Mouse (Mus musculus): ENCODE measurements around the gene Ncoa5.

Ncoa5 gene

DNA sequence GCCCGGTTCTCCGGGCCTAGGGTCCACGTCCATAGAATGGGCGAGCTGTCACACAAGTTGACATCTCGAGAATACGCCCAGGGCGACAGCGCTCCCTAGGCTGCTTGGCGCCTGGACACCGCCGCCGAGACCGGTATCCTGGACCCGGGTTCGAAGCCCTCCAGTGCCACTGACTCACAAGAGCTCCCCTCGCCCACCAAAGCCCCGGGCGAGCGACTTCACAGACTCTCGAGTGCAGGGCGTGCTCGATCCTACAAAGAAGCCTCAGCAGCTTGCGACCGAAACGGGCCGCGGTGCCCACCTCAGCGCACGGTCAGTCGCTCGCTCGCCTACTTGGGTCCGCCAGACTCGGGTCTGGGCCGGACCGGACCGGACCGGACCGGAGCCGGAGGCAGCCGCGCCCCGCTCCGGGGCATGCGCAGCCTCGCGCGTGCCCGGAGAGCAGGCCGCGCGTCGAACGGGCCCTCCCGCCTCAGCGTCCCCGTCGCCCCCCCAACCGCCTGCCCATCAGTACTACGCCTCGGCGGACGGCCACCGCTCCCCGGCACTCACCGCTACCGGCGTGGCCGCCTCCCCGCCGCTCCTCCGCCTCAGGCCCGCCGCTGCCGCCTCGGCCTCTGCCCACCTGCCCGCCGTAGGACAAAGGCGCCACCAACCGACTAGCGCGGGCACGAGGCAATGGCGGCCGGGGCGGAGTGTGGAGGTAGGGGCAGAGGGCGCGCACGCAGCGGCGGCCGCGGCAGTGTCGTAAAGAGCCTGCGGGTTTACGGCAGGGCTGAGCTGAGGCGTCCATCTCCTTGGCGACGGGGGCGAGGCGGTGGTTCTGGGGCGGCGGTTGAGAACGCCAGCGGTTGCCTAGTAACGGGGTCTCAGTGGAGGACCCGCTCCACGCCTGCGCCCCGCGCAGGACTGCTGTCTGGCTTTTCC is at the start of gene Ncoa5:
TSS of gene Ncoa5 (minus strand) at position 737 of the 927 bp plus-strand sequence.
- DNase-seq (ENCODE audit: low read depth in 2 of 2, low spot score in 2 of 2): peak; percentile 88 to 96

- DNase-seq (ENCODE audit: low read depth in 2 of 2, low spot score in 2 of 2): no peak
Observed at GRCm38 (mm10) chr2:165081257-165081656, 46.6 kb upstream of the Ncoa5 start.

DNA sequence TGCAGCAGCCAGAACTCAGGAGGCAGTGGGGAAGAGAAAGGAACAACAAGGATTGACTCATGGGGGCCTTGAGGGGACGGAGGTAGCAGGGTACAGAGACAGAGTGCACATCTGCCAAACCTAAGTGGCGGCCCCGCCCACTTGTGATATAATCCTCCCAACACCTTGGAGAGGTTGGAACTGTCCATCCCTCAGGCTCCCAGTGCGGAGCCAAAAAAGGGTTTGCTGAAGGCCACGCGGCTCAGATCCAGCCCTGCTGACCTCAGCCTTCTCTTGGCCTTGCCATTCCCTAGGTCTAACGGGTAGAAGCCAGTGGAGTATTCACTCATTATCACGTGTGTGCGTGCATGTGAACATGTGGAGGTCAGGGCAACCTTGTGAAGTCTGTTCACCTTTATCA is 46.0 kb upstream of the Ncoa5 start:
- DNase-seq (ENCODE audit: low read depth in 2 of 2, low spot score in 2 of 2): no peak

- DNase-seq (ENCODE audit: low read depth in 2 of 2, low spot score in 2 of 2): no peak
Observed at GRCm38 (mm10) chr2:165078605-165079004, 43.9 kb upstream of the Ncoa5 start.

DNA sequence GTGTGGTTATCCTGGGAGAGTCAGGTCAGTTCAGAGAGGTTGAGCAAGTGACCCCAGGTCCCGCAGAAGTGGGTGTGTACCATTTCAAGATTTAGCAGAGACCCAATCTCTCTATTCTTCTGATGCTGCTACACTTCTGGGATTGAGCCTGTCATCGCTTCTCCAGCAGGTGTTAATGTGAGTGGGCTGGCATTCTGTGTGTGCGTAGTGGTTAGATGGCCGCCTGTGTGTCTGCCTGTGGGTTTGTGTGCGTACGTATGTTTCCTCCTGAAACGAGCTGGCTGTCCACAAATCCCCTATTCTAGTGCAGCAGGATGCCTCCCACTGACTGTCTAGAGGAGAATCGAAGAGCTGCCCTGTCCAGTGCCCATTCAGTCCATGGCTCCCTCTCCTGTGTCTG is 43.4 kb upstream of the Ncoa5 start:
- no peak for DNase-seq (ENCODE audit: low read depth in 2 of 2, low spot score in 2 of 2)

DNA sequence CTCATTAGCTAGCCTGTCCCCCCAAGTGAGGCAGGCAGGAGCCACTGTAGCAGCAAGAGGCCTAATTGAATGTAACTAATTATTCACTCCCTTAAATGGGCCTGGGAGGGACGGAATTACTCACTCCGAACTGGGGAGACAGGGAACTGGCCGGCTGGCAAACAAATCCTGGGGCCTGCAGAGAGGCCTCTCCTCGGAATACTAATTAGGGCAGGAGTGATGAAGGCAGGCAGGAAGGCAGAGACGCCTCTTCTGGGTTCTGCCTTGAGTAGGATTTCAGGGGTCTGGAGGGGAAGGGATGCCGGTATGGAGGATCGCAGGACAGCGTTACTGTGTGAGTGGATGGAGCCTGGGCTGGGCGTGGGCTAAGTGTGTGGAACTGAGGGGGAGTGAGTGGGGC is 42.4 kb upstream of the Ncoa5 start:
- no peak for DNase-seq (ENCODE audit: low read depth in 2 of 2, low spot score in 2 of 2)

- peak; percentile 54 to 72 for DNase-seq (ENCODE audit: low read depth in 2 of 2, low spot score in 2 of 2)
Observed at GRCm38 (mm10) chr2:165074937-165075336, 40.3 kb upstream of the Ncoa5 start.

GRCm38 (mm10) chr2:165074081-165074884 is 39.6 kb upstream of the Ncoa5 start:
- no peak for DNase-seq (ENCODE audit: low read depth in 2 of 2, low spot score in 2 of 2)

- DNase-seq (ENCODE audit: low read depth in 2 of 2, low spot score in 2 of 2): no peak
Observed at GRCm38 (mm10) chr2:165073381-165073781, 38.7 kb upstream of the Ncoa5 start.

DNA sequence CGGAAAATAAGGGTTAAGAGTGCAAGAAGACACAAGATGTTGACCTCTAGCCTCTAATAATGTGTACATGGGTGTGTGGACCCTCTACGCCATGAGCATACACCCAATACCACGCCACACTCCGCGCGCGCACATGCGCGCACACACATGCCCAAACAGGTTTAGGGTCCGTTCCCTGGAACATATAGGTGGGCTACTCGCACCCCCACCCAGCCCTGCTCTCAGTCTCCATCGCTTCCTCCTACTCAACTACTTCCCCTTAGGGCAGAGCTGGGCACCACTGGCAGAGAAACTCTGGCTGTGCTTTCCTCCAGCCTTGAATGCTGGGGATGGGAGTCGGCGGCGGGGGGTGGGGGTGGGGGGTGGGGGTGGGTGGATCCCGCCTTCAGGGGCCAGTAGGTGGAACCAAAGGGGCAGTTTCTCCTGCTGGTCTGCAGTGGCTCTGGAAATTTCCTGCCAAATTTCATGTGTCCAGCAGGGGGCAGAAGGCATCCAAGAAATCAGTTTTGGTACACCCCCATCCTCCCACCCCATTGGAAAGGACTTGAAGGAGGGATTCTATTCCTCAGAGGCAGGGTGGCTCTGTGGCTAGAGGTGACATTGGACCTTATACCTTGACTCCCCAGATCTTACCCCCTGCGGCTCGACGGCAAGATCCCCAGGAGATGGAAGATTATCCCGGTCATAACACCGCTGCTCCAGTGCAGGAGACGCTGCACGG is 35.6 kb upstream of the Ncoa5 start:
- peak in 1 of 2 experiments; percentile 30 for DNase-seq (ENCODE audit: low read depth in 2 of 2, low spot score in 2 of 2)

DNA sequence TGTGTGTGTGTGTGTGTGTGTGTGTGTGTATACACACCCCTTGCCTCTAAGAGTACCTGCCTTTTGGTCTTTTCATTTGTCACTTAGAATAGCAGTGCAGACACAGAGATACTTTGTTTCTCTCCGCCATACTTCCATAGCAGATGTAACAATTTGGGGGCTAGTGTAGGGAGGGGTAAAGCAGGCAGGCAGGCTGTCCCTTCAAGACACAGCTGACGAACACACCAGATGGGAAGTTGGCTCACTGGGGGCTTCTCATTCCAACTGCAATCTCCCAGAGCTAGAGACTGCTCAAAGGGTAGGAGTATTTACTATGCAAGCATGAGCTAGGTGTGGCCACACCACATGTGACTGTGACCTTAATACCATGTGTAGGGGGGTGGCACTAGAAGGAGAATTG is 34.1 kb upstream of the Ncoa5 start:
- no peak for DNase-seq (ENCODE audit: low read depth in 2 of 2, low spot score in 2 of 2)

DNA sequence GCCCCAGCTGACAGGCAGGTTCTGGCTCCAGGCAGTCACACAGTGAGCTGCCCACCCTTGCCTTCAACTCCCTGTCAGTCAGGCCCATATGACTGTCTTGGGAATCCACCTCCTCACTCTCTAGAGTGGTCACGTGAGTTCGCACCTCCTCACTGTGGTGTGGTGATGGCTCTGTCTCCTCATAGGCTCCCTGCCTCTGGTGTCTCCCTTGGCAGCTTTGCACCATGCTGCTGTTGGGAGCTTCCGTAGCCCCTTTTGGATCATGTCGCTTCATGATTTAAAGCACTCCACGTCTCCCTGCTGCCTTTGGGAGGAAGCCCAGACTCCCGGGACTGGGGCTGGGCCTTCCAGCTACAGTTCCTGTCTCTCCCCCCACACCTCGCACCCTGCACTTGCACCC is 29.8 kb upstream of the Ncoa5 start:
- no peak for DNase-seq (ENCODE audit: low read depth in 2 of 2, low spot score in 2 of 2)

DNA sequence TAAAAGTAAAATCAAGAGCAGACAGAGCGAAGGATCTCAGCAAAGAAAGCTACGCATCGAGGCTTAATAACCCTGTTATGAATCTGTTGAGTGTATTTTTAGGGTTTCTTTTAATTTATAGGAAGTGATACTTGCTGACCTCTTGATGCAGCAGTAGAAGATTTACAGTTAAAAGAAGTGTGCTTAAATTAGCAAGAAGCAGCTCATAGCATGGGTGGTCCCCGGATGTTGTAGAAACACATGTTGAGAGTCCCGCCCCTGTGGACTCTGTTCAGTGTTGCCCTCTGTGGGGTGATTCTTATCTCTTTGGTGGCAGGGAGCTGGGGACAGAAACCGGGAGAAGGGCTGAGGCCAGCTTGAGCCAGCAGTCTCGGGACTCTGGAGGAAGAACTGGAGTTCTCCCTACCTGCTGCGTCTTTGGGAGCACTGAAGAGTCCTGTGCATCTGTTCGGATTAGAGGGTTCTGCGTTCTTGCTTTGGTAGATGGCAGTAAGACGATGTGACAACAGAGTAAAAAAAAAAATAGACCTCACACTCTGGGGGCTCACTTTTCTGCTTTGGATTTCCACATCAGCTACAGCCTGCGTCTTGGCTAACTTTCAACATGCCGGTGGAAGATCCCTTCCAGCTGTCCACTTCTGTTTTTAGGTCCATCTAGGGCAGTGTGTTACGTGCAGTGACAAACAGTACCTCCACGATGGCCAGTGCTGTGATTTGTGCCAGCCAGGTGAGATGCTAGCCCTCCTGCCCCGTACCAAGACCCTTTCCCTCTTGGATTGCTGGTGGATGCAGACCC is 27.2 kb upstream of the Ncoa5 start:
- no peak for DNase-seq (ENCODE audit: low read depth in 2 of 2, low spot score in 2 of 2)

DNA sequence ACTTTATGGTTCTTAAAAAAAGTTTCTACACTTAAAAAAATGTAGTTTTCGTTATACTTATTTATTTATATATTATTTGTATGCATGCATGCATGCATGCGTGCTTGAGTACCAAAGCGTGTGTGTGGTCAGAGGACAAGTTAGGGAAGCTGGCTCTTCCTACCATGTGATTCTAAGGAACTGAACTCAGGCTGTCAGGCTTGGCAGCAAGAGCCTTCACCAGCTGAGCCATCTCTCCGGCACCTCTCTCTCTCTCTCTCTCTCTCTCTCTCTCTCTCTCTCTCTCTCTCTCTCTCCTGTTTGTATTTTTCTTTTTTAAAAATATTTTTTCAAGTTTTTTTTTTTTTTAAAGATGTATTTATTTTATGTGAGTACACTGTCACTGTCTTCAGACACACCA is 25.3 kb upstream of the Ncoa5 start:
- DNase-seq (ENCODE audit: low read depth in 2 of 2, low spot score in 2 of 2): no peak

DNA sequence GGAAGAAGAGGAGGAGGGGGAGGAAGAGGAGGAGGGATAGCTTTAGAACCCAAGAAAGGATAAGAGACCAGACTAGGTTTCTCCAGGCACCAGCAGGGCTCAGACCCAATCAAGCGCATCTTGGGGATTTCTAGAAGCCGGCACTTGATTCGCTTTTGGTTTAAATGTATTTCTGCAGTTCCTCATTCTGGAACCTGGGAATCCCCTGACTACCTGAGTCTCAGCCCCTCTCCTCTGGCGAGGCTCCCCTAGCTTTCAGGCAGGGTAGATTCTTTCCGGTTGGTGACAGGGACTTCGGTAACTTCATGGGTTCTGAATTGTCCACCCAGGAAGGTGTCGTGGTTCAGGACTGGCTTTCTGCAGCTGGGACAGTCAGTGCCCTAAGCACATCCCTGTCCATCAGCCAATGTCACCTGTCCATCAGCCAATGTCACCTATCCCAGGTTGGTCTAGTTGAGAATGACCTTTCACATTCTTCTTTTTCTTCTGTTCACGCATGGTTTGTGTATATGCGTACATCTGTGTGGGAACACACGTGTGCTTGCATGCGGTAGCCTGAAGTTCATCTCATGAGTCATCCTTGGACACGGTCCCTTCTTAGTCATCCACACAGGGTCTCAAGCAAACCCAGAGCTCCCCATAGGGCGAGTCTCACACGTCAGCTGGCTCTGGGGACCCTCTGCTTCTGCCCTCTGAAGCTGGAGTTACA is 21.9 kb upstream of the Ncoa5 start:
- DNase-seq (ENCODE audit: low read depth in 2 of 2, low spot score in 2 of 2): no peak

DNA sequence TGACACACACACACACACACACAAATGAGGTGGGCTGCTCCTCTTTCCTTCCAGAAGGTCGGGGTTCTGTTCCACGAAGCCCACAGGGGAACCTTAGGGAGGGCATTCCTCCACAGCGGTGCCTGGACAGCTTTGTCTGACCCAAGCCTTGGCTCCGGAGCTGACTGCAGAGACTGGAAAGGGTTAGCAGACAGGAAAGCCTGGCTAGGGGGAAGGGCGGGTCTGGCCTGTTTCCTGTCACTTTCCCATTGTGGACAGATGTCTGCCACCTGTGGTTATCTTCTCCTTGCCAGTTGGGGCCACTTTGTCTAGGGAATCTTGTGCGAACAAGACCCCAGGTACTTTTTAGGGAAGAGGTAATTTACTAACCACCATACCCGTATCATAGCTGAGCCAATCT is 21.2 kb upstream of the Ncoa5 start:
- no peak for DNase-seq (ENCODE audit: low read depth in 2 of 2, low spot score in 2 of 2)

GRCm38 (mm10) chr2:165054888-165055852 is 20.5 kb upstream of the Ncoa5 start, which contains the start of gene Cd40:
TSS of gene Cd40 (plus strand) at chr2:165055627.
- DNase-seq (ENCODE audit: low read depth in 2 of 2, low spot score in 2 of 2): no peak

- no peak for DNase-seq (ENCODE audit: low read depth in 2 of 2, low spot score in 2 of 2)
Observed at GRCm38 (mm10) chr2:165051566-165051965, 16.9 kb upstream of the Ncoa5 start.

Measured in CD8-positive naive resting alpha-beta T cell, adult 2 months (primary cell).